Mouse (Mus musculus): ENCODE measurements at regions not wholly inside any gene's neighbourhood (a gene's known extent, or its start where the extent isn't known, plus 50 kb on each side); places are given as distances from the start of the nearest gene placed in this dataset.

DNA sequence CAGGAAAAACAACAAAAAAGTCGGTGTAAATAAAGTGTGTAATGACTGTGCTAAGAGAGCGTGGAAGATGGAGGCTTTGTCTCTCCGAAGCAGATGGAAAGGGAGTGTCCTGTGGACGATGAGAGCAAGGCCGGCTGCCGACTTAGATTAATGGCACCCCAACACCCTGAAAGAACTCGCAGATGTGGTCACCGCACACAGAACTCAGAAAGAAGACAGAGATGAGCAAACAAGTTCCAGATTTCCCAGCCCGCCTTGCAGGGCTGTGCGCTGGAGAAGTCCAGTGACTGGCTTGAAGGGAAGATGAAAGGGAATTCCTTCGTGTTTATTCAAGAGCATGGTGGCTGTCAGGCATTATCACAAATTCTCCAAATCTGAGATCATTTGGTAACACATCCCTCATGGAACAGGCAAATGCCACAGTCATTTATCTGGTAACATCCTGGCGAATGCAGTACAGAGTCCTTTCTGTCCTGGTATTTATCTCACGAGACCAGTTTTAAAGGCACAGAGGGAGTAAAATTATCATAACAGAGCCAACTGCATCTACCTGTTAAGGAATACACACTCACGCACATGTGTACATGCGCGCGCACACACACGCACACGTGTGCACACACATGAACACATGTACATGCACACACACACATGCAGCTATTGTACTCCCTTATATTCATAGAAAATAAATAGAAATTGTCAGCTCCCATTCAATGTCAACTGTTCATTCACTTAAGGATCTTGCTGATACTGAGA lies 64.0 kb upstream of the Tgif1 start:
- TF ChIP-seq CTCF (IDR thresholded peaks at IDR 0.05) (no peak), EP300 (IDR thresholded peaks at IDR 0.05) (no peak)

All from lung, postnatal 0 days (tissue).